Mouse (Mus musculus) Patski (cell line): ENCODE data around the gene Banf1. TPM values are rescaled to one million over a fixed set of nuclear protein-coding genes. Genes with fewer than 3 reads are reported as not detected.
A peak's percentile ranks its signal among the peaks of the same experiment; 100 is the strongest.
"Not testable (repeated sequence)": the region's sequence is repeated elsewhere in the genome, so short reads cannot be mapped to it uniquely, and the experiment has no call there.

Source experiments
- ATAC-seq: fragments of 100-300 bp; one replicate; pipeline ENCODE4 v1.8.0; 2021
- CTCF ChIA-PET: fragments of 350-600 bp; sonication (Branson Sonifier 250); formaldehyde crosslinking; loops from one replicate; lab custom pipeline; 2022; ENCODE audit warnings: inconsistent platforms; lab: Charles Lee
- POLR2A ChIA-PET: fragments of 350-600 bp; sonication (Branson Sonifier 250); formaldehyde crosslinking; loops from one replicate; lab custom pipeline; 2022; ENCODE audit warnings: antibody characterized with exemption, inconsistent platforms; lab: Charles Lee
- DNase-seq: peaks from one replicate; pipeline ENCODE4 v3.0.0-alpha.2; 2011; ENCODE audit warnings: low read depth, low spot score
- H3K27me3 ChIP-seq: fragments of 371-371 bp; one replicate; pipeline ENCODE4 v1.5.1; 2021
- CTCF ChIP-seq: fragments of 100-300 bp; IDR thresholded peaks from one replicate; pipeline ENCODE4 v1.5.1; 2021
- in situ Hi-C: fragments of 300-500 bp; cut with MboI; formaldehyde crosslinking; loops from 3 replicates; pipeline ENCODE4 v1.11.1; 2018; ENCODE audit warnings: low pct_unique_long_range_greater_than_20kb, mixed read lengths
- polyA plus RNA-seq: library from polyadenylated mRNA; unstranded; gene quantifications from one replicate; pipeline ENCODE4 v1.2.3, GENCODE M21; 2021

Gene Banf1
- polyA plus RNA-seq, 1 experiment from 2014 or later, result 211 TPM

DNA sequence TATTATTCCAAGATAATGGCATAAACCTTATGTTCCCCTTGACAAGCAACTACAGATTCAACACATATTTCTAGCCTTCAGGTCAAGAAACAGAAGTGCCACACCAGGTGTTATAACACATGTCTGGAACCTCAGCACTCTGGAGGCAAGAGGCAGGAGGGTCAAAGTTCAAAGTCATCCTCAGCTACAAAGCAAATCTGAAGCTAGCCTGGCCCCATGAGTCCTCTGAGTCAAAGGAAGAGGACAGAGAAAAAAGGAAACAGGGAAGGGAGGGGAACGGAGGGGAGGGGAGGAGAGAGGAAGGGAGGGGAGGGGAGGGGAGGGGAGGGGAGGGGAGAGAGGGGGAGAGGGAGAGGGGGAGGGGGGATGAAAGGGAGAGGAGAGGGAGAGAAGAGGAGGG lies 10.9 kb downstream of the Banf1 start:
- in situ Hi-C loops, result no loop called here
- no peaks in the 10 kb centered on the region for H3K27me3 ChIP-seq
- DNase-seq (no peak), ATAC-seq (no peak)
- ChIA-PET CTCF (interaction anchor here (1.6 kb wide), 1 partner anchor 17 kb away, joined by 5 read pairs; no protein-coding TSS in a partner anchor), POLR2A (no interaction called here)
- no peak for TF ChIP-seq CTCF

DNA sequence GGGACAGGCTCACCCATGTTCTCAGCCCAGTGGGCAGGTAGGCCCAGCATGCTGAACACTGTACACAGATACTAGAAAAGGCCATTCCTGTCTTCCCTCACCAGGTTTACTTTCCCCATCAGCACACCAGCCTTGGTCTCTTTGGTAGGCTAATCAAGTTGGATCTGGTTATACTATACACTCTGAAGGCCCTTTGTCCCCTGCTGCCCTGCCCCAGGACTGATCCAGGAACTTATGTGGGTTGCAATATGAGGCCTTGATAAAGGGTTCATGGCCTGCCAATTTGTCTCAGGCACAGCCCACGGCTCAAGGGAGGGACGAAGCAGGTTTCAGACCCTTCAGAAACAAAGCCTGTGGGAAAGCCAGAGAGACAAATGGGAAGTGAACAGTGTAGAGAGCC lies 13.4 kb downstream of the Banf1 start:
- no peak for ATAC-seq
- no peak for TF ChIP-seq CTCF
- CTCF ChIA-PET, result no interaction called here
- POLR2A ChIA-PET, result no interaction called here
- H3K27me3 ChIP-seq, result no peaks in the 10 kb centered on the region
- no peak for DNase-seq
- in situ Hi-C loops, result no loop called here

DNA sequence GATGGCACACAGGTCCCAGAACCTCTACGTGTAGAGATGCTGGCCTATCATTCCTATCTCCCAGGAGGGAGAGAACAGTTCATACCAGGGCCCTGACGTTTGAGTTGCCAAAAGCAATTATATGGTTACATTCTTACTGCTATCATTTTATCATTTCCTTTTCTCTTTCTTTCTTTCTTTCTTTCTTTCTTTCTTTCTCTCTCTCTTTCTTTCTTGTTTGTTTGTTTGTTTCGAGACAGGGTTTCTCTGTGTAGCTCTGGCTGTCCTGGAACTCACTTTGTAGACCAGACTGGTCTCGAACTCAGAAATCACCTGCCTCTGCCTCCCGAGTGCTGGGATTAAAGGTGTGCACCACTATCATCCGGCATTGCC lies 17.5 kb downstream of the Banf1 start, which contains the start of gene Cst6:
Gene Cst6, minus strand, starts transcription at position 73 of the 372 bp plus-strand sequence.
- H3K27me3 ChIP-seq, ATAC-seq, POLR2A ChIA-PET, DNase-seq, in situ Hi-C loops: not testable (repeated sequence)
- CTCF ChIA-PET, result interaction anchor here (1.2 to 3.1 kb wide), 3 partner anchors 11 to 46 kb away, joined by 6 to 16 read pairs (median 6); no protein-coding TSS in a partner anchor

DNA sequence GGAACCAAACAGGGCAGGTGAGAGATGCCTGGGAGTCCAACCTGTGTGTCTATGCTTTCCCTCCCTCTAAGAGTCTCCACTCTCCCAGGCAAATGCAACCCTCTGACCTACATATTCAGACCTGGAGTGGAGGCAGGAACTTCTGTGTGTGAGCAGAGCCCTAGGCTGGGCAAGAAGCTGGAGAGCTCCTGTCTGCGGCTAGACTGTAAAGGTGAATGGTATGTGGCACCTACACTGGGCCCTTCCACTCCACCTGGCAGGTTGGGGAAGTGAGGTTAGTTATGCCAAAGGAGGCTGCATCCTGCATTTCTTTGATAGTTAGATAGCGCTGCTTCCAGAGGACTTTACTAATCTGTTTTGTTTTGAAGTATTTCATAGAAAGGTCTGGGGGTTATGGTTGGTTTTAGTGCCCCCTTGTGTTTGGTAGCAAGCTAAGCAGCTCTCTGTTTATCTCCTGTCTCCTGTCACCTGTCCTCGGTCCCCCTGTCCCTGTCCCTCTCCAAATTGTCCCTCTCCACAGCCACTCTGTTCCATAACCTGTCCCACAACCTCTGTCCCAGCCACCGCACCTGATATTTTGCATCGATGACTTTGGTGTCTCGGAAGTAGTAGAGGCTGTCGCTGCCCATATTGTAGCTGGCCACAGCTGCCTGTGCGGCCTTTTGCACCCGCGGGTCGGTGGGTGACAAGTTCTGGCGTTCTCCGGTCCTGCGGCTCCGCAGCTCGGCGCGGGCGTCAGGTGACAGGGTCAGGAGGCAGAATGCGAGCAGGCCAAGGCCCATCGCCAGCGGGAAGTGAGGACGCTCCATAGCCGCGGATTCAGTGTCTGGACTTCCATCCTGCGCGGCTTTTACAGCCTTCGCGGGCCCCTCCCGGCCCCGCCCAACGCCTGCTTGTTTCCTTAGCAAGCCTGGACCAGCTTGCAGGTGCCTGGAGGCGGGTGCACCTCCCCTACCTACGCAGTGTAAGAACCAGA lies 18.2 kb downstream of the Banf1 start:
- ChIA-PET POLR2A (no interaction called here), CTCF (interaction anchor here (1.0 to 3.1 kb wide), 3 partner anchors 10 to 51 kb away, joined by 3 to 16 read pairs (median 6); partner anchors contain the start of gene Gal3st3)
- no peak for TF ChIP-seq CTCF
- DNase-seq, result no peak
- no peaks in the 10 kb centered on the region for H3K27me3 ChIP-seq
- in situ Hi-C loops, result no loop called here
- ATAC-seq, result no peak

DNA sequence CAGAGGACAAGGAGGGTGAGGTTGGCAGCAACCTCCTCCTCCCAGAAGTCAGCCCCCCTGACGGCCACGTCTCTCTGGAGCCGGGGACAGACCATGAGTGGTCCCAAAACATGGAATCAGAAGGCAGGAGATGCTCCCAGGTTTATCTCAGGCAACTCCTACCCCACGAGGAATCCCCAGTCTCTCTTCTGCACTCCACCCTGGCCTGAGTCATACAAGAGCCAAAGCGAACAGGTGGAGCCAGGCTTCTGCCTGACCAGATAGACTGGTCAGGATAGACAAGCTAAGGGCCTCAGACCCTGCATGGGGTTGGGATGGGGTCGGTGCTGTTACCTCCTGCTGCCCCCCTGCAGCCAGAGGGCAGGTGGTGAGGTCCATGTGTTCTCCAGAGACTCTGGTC lies 18.9 kb downstream of the Banf1 start:
- TF ChIP-seq CTCF, result no peak
- in situ Hi-C loops, result no loop called here
- DNase-seq (no peak), ATAC-seq (no peak)
- ChIA-PET POLR2A (no interaction called here), CTCF (interaction anchor here (0.7 to 3.1 kb wide), 4 partner anchors 10 to 52 kb away, joined by 3 to 16 read pairs (median 4); partner anchors contain the start of genes Gal3st3 and Sf3b2)
- no peaks in the 10 kb centered on the region for H3K27me3 ChIP-seq

DNA sequence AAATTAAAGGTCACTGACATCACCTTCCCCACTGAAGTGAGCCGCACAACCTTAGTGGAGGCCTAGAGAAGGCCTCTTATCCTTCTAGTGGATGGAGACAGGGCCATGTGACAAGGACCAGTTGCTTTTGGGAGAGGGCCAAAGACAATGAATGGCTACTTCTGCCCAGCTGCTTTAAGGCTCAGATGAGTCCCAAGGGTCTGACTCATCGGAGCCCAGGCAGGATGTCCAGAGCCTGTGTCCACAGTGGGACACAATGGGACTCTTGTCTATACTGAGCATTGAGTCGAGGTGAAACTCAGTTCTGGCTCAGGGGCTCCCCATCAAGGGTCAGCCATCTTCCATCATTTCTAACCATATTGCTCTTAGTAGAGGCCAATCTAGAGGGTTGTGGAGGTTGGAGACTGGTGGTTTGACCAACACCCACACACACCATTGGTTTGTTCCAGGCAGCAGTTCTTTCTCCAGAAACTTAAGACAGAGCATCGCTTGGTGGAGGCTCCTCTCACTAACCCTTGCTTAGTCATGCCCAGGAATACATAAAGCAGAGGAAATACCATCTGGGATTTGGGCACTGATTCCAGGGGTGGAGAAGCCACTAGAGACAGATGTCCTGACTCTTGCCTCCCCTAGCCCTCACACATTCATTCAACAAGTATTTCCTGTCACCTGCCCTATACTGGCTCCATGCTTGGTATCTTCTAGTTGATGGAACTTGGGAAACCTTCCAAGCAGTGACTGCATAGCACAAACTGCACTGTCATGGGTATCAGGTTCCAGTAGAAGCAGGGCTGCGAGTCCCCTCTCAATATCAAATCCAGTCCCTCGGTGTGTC lies 21.5 kb downstream of the Banf1 start:
- DNase-seq (peak; percentile 83), ATAC-seq (peak; percentile 66)
- H3K27me3 ChIP-seq, result no peaks in the 10 kb centered on the region
- ChIA-PET POLR2A (interaction anchor here (1.4 kb wide), 1 partner anchor 20 kb away, joined by 3 read pairs; no protein-coding TSS in a partner anchor), CTCF (interaction anchor here (2.2 kb wide), 1 partner anchor 31 kb away, joined by 5 read pairs; no protein-coding TSS in a partner anchor)
- in situ Hi-C loops, result no loop called here
- no peak for TF ChIP-seq CTCF

DNA sequence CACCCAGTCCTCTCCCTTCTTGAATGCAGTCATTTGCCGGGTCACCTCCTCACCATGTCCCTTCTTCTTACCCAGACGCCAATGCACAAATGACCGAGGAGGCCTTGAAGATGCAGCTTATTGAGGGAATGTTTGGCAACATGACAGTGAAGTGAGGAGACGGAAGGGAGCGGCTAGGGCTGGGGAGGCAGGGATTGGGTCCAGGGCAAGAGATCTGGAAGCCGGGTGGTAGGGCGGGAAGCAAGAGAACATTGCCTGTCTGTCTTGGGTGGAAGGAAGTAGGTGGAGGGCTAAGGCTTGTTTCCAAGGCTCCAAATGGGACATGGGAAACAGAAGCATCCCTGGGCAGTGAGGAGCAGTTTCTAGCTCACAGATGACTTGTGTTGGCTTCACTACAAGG lies 25.6 kb downstream of the Banf1 start:
- in situ Hi-C loops, result no loop called here
- no peak for DNase-seq
- ChIA-PET POLR2A (no interaction called here), CTCF (no interaction called here)
- no peaks in the 10 kb centered on the region for H3K27me3 ChIP-seq
- no peak for ATAC-seq
- TF ChIP-seq CTCF, result no peak

DNA sequence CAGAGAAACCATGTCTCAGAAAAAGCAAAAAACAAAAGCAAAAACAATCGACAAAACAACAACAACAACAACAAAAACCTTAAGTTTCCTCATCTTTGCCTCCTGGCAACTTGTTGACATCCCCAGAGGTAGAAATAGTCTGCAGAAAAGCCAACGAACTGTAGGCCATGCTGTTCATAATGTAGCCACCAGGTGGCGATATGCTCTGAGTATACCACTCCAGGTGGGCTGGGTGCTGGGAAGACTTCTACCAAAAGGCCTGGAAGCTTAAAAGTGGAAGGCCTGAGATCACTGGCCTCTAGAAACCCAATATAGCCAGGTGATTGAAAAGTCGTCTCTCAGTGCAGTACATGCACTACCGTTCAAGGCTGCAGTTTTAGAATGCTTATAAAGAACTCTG lies 29.0 kb downstream of the Banf1 start:
- H3K27me3 ChIP-seq, result no peaks in the 10 kb centered on the region
- ChIA-PET POLR2A (interaction anchor here (0.7 to 1.0 kb wide), 3 partner anchors 28 to 151 kb away, joined by 3 to 4 read pairs (median 3); partner anchors contain the start of gene Eif1ad), CTCF (interaction anchor here (0.6 to 1.7 kb wide), 13 partner anchors 9 to 822 kb away, joined by 3 to 16 read pairs (median 3); partner anchors contain the start of genes Banf1, Cst6 and Eif1ad)
- in situ Hi-C loops, result no loop called here
- TF ChIP-seq CTCF, result peak; percentile 95
- ATAC-seq (no peak), DNase-seq (peak; percentile 27)

DNA sequence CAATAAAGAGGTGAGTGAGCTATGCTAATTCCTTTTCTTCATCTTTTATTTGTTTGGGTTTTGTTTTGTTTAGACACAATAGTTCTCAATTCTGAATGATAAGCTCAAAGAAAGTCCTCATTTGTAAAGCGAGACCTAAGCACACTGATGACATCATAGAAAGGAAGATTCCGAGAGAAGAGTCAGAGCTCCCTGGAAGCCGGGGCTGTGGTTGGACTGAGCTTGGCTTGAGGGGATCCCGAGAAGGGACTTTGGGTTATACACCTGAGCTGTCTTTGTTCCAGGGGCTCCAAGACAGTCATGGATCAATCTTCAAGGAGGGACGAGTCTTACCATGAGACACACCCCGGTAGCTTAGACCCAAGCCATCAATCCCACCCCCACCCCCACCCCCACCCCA lies 31.5 kb downstream of the Banf1 start, which contains the start of gene Catsper1:
Gene Catsper1, plus strand, starts transcription at position 301 of the 400 bp plus-strand sequence.
- no peak for ATAC-seq
- no peaks in the 10 kb centered on the region for H3K27me3 ChIP-seq
- ChIA-PET POLR2A (no interaction called here), CTCF (interaction anchor here (1.0 to 1.3 kb wide), 2 partner anchors 14 to 153 kb away, joined by 3 to 4 read pairs; partner anchors contain the start of gene Mus81)
- TF ChIP-seq CTCF, result no peak
- in situ Hi-C loops, result no loop called here
- no peak for DNase-seq

DNA sequence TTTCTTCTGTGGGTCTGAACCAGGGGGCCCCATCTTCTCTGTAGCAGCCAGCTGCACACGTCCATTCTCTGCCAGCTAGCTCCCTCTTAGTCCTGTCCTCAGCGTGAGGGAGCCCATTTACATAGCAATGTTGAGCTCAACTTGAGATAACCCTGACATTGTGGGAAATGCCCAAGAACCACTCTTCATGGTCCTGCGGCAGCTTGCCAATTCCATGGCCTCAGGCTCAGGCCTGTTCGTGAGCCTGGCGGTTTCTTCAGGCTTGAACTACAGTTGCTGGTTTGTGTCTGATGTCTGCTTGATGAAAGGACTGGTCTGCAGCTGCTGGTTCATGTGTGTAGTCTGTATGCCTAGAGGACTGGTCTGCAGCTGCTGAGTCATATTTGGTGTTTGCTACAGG lies 32.2 kb downstream of the Banf1 start:
- CTCF ChIA-PET, result interaction anchor here (1.0 to 1.3 kb wide), 2 partner anchors 14 to 154 kb away, joined by 3 to 4 read pairs; partner anchors contain the start of gene Mus81
- in situ Hi-C loops, result no loop called here
- no peak for TF ChIP-seq CTCF
- DNase-seq, result no peak
- POLR2A ChIA-PET, result no interaction called here
- ATAC-seq, result no peak
- no peaks in the 10 kb centered on the region for H3K27me3 ChIP-seq
